Mouse (Mus musculus): ENCODE results near the gene Gm21773. TPM values are rescaled to one million over a fixed set of nuclear protein-coding genes. Genes with fewer than 3 reads are reported as not detected.

Gene Gm21773
- not detected for polyA plus RNA-seq (2017; shearing (Covaris generic))

DNA sequence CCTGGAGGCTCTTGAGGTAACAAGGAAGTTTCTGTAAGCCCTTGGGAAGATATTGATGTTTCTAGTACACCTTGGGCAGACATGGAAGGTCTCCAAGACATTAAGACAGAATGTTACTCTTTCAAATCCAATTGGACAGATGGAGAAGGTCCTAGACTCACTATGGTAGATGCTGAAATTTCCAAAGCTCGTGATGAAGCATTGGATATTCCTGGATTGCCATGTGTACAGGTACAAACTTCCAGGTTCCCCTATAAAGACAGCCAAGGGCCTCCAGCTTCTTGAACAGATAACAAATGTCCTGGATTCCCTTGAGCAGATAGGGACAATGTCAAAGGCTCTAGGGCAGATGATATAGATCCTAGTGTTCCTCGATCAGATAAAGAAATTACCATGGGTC is at the start of gene Gm21773:
Gene Gm21773, minus strand, starts transcription at position 101 of the 400 bp plus-strand sequence.

Data from effector memory CD4-positive, alpha-beta T cell, adult 5 months (primary cell).